Mouse (Mus musculus) liver, embryonic 13.5 days (tissue): ENCODE measurements at regions not wholly inside any gene's neighbourhood (a gene's known extent, or its start where the extent isn't known, plus 50 kb on each side); places are given as distances from the start of the nearest gene placed in this dataset. TPM values are rescaled to one million over a fixed set of nuclear protein-coding genes. Genes with fewer than 3 reads are reported as not detected.

Source experiments
- ATAC-seq: fragments of 200-750 bp; cut with Nextera tagmentation; 2 replicates; pipeline ENCODE4 v1.8.0; 2017; ENCODE audit warnings: low read depth, mild to moderate bottlenecking, moderate number of reproducible peaks, moderate library complexity
- DNase-seq: peaks from one replicate; pipeline ENCODE4 v3.0.0; 2022
- H3K27ac ChIP-seq: fragments of 300-500 bp; sonication (generic); 2 replicates; pipeline ENCODE4 v1.5.1; 2015; ENCODE audit warnings: moderate library complexity, mild to moderate bottlenecking, inconsistent platforms
- H3K27me3 ChIP-seq: fragments of 300-500 bp; sonication (generic); 2 replicates; pipeline ENCODE4 v1.6.1; 2015; ENCODE audit warnings: mild to moderate bottlenecking, inconsistent platforms
- H3K36me3 ChIP-seq: fragments of 300-500 bp; sonication (generic); 2 replicates; pipeline ENCODE4 v1.6.1; 2015; ENCODE audit warnings: mild to moderate bottlenecking, inconsistent platforms
- H3K4me1 ChIP-seq: fragments of 300-500 bp; sonication (generic); replicated peaks from 2 replicates; pipeline ENCODE4 v1.6.1; 2015; ENCODE audit warnings: inconsistent platforms
- H3K4me2 ChIP-seq: fragments of 300-500 bp; sonication (generic); 2 replicates; pipeline ENCODE4 v1.6.1; 2015; ENCODE audit warnings: inconsistent platforms, mild to moderate bottlenecking, moderate library complexity
- H3K4me3 ChIP-seq: fragments of 300-500 bp; sonication (generic); replicated peaks from 2 replicates; pipeline ENCODE4 v1.5.1; 2015; ENCODE audit warnings: mild to moderate bottlenecking, inconsistent platforms
- H3K9ac ChIP-seq: fragments of 300-500 bp; sonication (generic); 2 replicates; pipeline ENCODE4 v1.6.1; 2015; ENCODE audit warnings: mild to moderate bottlenecking, inconsistent platforms
- H3K9me3 ChIP-seq: fragments of 300-500 bp; sonication (generic); replicated peaks from 2 replicates; pipeline ENCODE4 v1.6.1; 2016; ENCODE audit warnings: inconsistent platforms
- WGBS: fragments of 180-500 bp; shearing (Covaris S2); methylation state at CpG from one replicate; pipeline ENCODE4 v1.1.7; 2015; ENCODE audit not compliant: insufficient replicate concordance; 5-methylcytosine and 5-hydroxymethylcytosine counted together
- microRNA-seq: library from miRNA; unstranded; fragments of <30 nt; microRNA quantifications from one replicate; pipeline ENCODE4, GENCODE M21; 2016

DNA sequence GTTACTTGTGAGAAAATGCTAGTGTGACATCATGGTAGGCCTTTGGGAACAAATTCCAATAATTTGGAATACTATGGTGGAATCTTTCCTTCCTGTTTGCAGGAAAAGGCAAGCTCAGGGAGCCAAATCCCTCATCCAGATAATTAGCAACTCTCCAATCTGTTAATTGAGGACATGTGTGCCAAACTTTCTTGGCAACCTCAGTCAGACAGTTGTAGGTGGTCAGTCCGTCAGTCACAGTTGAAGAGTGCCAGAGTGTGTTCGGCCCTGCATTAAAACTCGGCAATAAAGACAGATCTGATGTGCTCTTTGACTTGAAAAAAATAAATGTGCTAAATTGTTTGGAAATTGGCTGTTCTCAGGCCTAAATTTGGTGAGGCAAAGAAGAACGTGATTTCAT lies 83.1 kb upstream of the Cypt12 start:
- 64% methylated on average over 4 of the region's 4 CpGs for WGBS
- Histone ChIP-seq H3K4me3 (no peak overlapping the region), H3K27ac (no peak overlapping the region), H3K9me3 (no peaks in the 10 kb centered on the region), H3K4me2 (no peak overlapping the region), H3K9ac (no peak overlapping the region), H3K27me3 (no peaks in the 10 kb centered on the region), H3K4me1 (no peaks in the 10 kb centered on the region), H3K36me3 (no peaks in the 10 kb centered on the region)
- ATAC-seq (no peak), DNase-seq (no peak)

DNA sequence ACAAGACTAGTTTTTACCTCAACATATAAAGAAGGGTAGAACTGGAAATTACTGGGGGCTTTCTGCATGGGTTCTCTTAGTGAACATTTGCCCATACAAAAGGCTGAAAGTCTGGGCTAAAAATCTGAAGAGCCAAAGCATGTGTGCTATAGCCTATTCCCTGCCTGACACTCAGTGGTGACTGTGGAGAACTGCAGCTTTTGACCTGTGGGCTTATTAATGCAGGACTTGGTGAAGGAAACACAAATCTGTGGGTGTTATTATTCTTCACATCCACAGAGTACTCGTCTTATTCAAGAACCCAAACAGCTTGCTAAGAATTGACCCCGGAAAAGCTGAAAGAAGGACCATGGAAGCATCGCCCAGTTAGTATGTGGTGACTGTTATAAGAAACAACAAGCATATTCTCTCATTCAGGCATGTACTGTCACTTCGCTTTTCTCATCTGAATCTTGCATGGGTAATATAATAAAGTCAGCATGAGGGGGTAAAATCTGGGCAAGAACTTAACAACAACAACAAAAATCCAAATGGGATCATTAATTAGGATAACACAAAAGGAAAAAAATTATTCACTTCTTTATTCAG lies 77.2 kb upstream of the Cypt12 start:
- WGBS = 39% methylated on average over 4 of the region's 4 CpGs
- H3K27ac ChIP-seq = no peak overlapping the region
- H3K9ac ChIP-seq = no peak overlapping the region
- no peaks in the 10 kb centered on the region for H3K36me3 ChIP-seq
- no peak for DNase-seq
- no peaks in the 10 kb centered on the region for H3K4me1 ChIP-seq
- no peak for ATAC-seq
- no peak overlapping the region for H3K4me2 ChIP-seq
- no peak overlapping the region for H3K4me3 ChIP-seq
- H3K27me3 ChIP-seq = no peaks in the 10 kb centered on the region
- no peaks in the 10 kb centered on the region for H3K9me3 ChIP-seq

DNA sequence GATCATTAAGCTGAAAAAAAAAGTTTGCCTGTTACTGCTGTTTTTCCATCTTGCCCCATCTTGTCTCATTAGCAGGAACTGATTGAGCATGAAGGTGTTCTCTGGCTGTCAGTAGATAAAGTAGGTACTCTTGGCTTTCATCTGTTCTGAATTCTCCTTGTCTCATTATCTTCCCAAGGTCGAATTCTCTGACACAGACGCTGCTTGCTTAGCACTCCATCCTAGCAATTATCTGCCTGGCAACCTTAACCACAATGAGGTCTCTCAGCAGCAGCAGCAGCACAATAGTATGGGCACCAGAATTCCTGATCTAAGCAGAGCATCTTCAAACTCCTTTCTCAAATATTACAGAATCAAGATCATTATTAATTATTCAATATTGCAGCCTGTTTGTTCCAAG lies 52.3 kb upstream of the Cypt12 start:
- WGBS = 36% methylated on average over 2 of the region's 2 CpGs
- no peaks in the 10 kb centered on the region for H3K27me3 ChIP-seq

DNA sequence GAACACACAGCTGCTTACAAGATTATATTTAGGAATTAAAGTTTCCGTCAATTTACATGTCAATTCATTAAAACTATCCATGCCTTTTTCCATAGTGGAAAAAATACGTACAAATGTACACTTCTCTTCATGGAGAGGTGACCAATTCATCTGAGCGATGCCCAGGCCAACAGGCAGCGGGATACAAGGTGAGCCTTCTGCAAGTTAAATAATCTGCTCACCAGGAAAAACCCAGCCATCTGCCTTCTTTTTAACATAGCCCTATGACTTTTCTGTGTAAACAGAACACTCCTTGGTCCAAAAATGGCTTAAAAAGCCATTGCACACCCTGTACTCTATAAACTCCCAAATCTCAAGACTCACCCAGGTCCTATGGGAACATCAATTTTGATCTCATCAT lies 51.5 kb upstream of the Cypt12 start:
- no peak overlapping the region for H3K4me3 ChIP-seq
- H3K4me2 ChIP-seq = no peak overlapping the region
- no peaks in the 10 kb centered on the region for H3K9me3 ChIP-seq
- no peak overlapping the region for H3K9ac ChIP-seq
- no peaks in the 10 kb centered on the region for H3K4me1 ChIP-seq
- WGBS = 69% methylated on average over 4 of the region's 4 CpGs
- DNase-seq (no peak), ATAC-seq (no peak)
- no peak overlapping the region for H3K27ac ChIP-seq
- no peaks in the 10 kb centered on the region for H3K27me3 ChIP-seq
- no peaks in the 10 kb centered on the region for H3K36me3 ChIP-seq

More for the DNA sequence above, 52.3 kb upstream of the Cypt12 start:
- no peaks in the 10 kb centered on the region for H3K4me1 ChIP-seq
- no peak overlapping the region for H3K9ac ChIP-seq
- H3K4me2 ChIP-seq = no peak overlapping the region
- ATAC-seq (no peak), DNase-seq (no peak)
- no peaks in the 10 kb centered on the region for H3K36me3 ChIP-seq
- no peak overlapping the region for H3K27ac ChIP-seq
- H3K4me3 ChIP-seq = no peak overlapping the region
- H3K9me3 ChIP-seq = no peaks in the 10 kb centered on the region

Small RNAs in the stretch of these regions (microRNA-seq; reads per million reads assigned to microRNA genes)
- not detected for gene Mir124a-2
